Mouse (Mus musculus): ENCODE data around the gene Cpeb4. TPM values are rescaled to one million over a fixed set of nuclear protein-coding genes. Genes with fewer than 3 reads are reported as not detected.

Cpeb4 gene
- polyA plus RNA-seq, 1 experiment from 2014 or later = 16.0 TPM

Other genes starting within 250 kb of the Cpeb4 start
- gene Bod1, start 200.3 kb upstream of the Cpeb4 start, polyA plus RNA-seq (2016; fragmentation: Nextera tagmentation; extraction: Ambion mirVana) = 146 and 162 TPM in 2 replicates
- 0.40 and 0.58 TPM in 2 replicates for gene 4930524B15Rik, start 93.4 kb downstream of the Cpeb4 start, polyA plus RNA-seq (2016; fragmentation: Nextera tagmentation; extraction: Ambion mirVana)
- 190 and 217 TPM in 2 replicates for gene Nsg2, start 128.3 kb downstream of the Cpeb4 start, polyA plus RNA-seq (2016; fragmentation: Nextera tagmentation; extraction: Ambion mirVana)

Data from hindbrain, embryonic 12.5 days (tissue).